In genomic region chr13:20434071-20434470, GRCm38 (mm10) we compare ENCODE assay signal across 13 mouse cellular contexts.
A peak's percentile ranks its signal among the peaks of the same experiment; 100 is the strongest.
DNase-seq lines count a peak whose midpoint lies in the region; ATAC-seq and TF ChIP-seq lines count a peak whose summit lies in the region.
"Had no signal": no experiment of that assay in that cellular context is flagged by ENCODE, and none has a peak within 500 bp of the region (broad histone marks: within the 10 kb centered on the region; RNA-seq: fewer than 3 reads in every experiment).

No protein-coding gene starts in this region.

- H3K4me2 ChIP-seq in heart, embryonic 15.5 days = no peak overlapping the region
- H3K4me2 ChIP-seq in lung, postnatal 0 days (replicated peaks; ENCODE audit: low read depth, low read length) = no peak overlapping the region
- no peak overlapping the region for H3K4me2 ChIP-seq in stomach, postnatal 0 days (replicated peaks; ENCODE audit: low read depth)
- H3K4me2 ChIP-seq: embryonic facial prominence, embryonic 13.5 days; hindbrain, embryonic 12.5 days; limb, embryonic 12.5 days had no signal

- no peak overlapping the region for H3K4me3 ChIP-seq in heart, embryonic 15.5 days
- H3K4me3 ChIP-seq in lung, postnatal 0 days (ENCODE audit: low read depth, low read length) = no peak overlapping the region
- no peak overlapping the region for H3K4me3 ChIP-seq in stomach, postnatal 0 days (ENCODE audit: low read depth, low read length)
- H3K4me3 ChIP-seq: embryonic facial prominence, embryonic 13.5 days; hindbrain, embryonic 12.5 days; limb, embryonic 12.5 days had no signal

- no peaks in the 10 kb centered on the region for H3K36me3 ChIP-seq in heart, embryonic 15.5 days
- no peaks in the 10 kb centered on the region for H3K36me3 ChIP-seq in lung, postnatal 0 days (ENCODE audit: insufficient read depth, low read length)
- no peaks in the 10 kb centered on the region for H3K36me3 ChIP-seq in stomach, postnatal 0 days (ENCODE audit: control insufficient read depth, insufficient read depth, low read length)
- H3K36me3 ChIP-seq: embryonic facial prominence, embryonic 13.5 days; hindbrain, embryonic 12.5 days; limb, embryonic 12.5 days had no signal

- TF ChIP-seq EP300 in lung, postnatal 0 days (IDR thresholded peaks at IDR 0.05) = no peak
- no peak for TF ChIP-seq EP300 in stomach, postnatal 0 days (optimal IDR thresholded peaks at IDR 0.05)

- peak; percentile 21; the same call in 1 of the 2 replicates for TF ChIP-seq CTCF in lung, postnatal 0 days (IDR thresholded peaks at IDR 0.05)
- peak; percentile 37; the same call in 1 of the 2 replicates for TF ChIP-seq CTCF in stomach, postnatal 0 days (IDR thresholded peaks at IDR 0.05; ENCODE audit: low read depth)

- H3K9ac ChIP-seq in heart, embryonic 15.5 days = no peak overlapping the region
- no peak overlapping the region for H3K9ac ChIP-seq in lung, postnatal 0 days (replicated peaks; ENCODE audit: low read depth)
- no peak overlapping the region for H3K9ac ChIP-seq in stomach, postnatal 0 days (ENCODE audit: low read length)
- H3K9ac ChIP-seq: embryonic facial prominence, embryonic 13.5 days; hindbrain, embryonic 12.5 days; limb, embryonic 12.5 days had no signal

- DNase-seq in cerebellum, postnatal 10 days = peak; percentile 13 to 52
- DNase-seq in cerebellum, postnatal 25 days = no peak
- no peak for DNase-seq in heart, postnatal 36 days
- no peak for DNase-seq in lung, postnatal 0 days (ENCODE audit: low spot score)
- no peak for DNase-seq in lung, postnatal 4 days
- no peak for DNase-seq in stomach, postnatal 0 days (ENCODE audit: low spot score)
- DNase-seq in adrenal gland, adult 2 months = no peak
- DNase-seq: adrenal gland, postnatal 25 days; kidney, adult 18-20 months had no signal

- peaks cover 12% of the 10 kb centered on the region for H3K4me1 ChIP-seq in heart, embryonic 15.5 days (replicated peaks)
- no peaks in the 10 kb centered on the region for H3K4me1 ChIP-seq in lung, postnatal 0 days (ENCODE audit: insufficient read depth, low read depth, low read length)
- H3K4me1 ChIP-seq in stomach, postnatal 0 days (replicated peaks; ENCODE audit: control insufficient read depth, insufficient read depth) = no peaks in the 10 kb centered on the region
- H3K4me1 ChIP-seq: embryonic facial prominence, embryonic 13.5 days; hindbrain, embryonic 12.5 days; limb, embryonic 12.5 days had no signal

- no peaks in the 10 kb centered on the region for H3K27me3 ChIP-seq in heart, embryonic 15.5 days
- H3K27me3 ChIP-seq in lung, postnatal 0 days (replicated peaks; ENCODE audit: insufficient read depth, low read length) = no peaks in the 10 kb centered on the region
- H3K27me3 ChIP-seq in stomach, postnatal 0 days (ENCODE audit: control insufficient read depth, insufficient read depth, low read length) = no peaks in the 10 kb centered on the region
- H3K27me3 ChIP-seq: embryonic facial prominence, embryonic 13.5 days; hindbrain, embryonic 12.5 days; limb, embryonic 12.5 days had no signal

- peak overlapping the region; percentile 33; the same call in 1 of the 2 replicates for H3K27ac ChIP-seq in heart, embryonic 15.5 days
- no peak overlapping the region for H3K27ac ChIP-seq in lung, postnatal 0 days (ENCODE audit: low read length)
- no peak overlapping the region for H3K27ac ChIP-seq in stomach, postnatal 0 days (replicated peaks)
- H3K27ac ChIP-seq: embryonic facial prominence, embryonic 13.5 days; hindbrain, embryonic 12.5 days; limb, embryonic 12.5 days had no signal

- 45% methylated on average over 4 of the region's 4 CpGs for WGBS in heart, embryonic 15.5 days
- WGBS in lung, postnatal 0 days = 45% methylated on average over 4 of the region's 4 CpGs
- 60% methylated on average over 4 of the region's 4 CpGs for WGBS in stomach, postnatal 0 days

- no peaks in the 10 kb centered on the region for H3K9me3 ChIP-seq in heart, embryonic 15.5 days (replicated peaks)
- no peaks in the 10 kb centered on the region for H3K9me3 ChIP-seq in lung, postnatal 0 days (ENCODE audit: low read length)
- no peaks in the 10 kb centered on the region for H3K9me3 ChIP-seq in stomach, postnatal 0 days (ENCODE audit: control insufficient read depth, low read length)
- H3K9me3 ChIP-seq: embryonic facial prominence, embryonic 13.5 days; hindbrain, embryonic 12.5 days; limb, embryonic 12.5 days had no signal

- intact Hi-C loops in heart, postnatal 36 days (cut with DNase I) = no loop called here

- no peak for ATAC-seq in heart, embryonic 15.5 days (replicated peaks; ENCODE audit: insufficient number of reproducible peaks, insufficient read depth, low FRiP score, low read depth)
- no peak for ATAC-seq in lung, postnatal 0 days
- ATAC-seq in stomach, postnatal 0 days (ENCODE audit: low FRiP score, low TSS enrichment) = no peak

Comparison
In these comparisons a context has a peak if more than half of its experiments do, and no peak if none do; other contexts are left out.
1. DNase-seq: peak in cerebellum, postnatal 10 days (2 of 2); none in cerebellum, postnatal 25 days (0 of 2), heart, postnatal 36 days (0 of 2), lung, postnatal 0 days (single experiment), lung, postnatal 4 days (0 of 2), stomach, postnatal 0 days (single experiment) and adrenal gland, adult 2 months (single experiment).